Mouse (Mus musculus) brain, embryonic 14.5 days (tissue): Measurements from ENCODE around the gene Fam131c.

Experiments used
- CTCF ChIP-seq: fragments of 200-500 bp; IDR thresholded peaks from 2 replicates; pipeline ENCODE4 v1.5.1; 2012; ENCODE audit warnings: inconsistent platforms, mild to moderate bottlenecking, moderate library complexity, borderline replicate concordance; ENCODE audit not compliant: insufficient read depth, insufficient read length; ENCODE audit errors: extremely low read depth
- POLR2A ChIP-seq: fragments of 200-500 bp; IDR thresholded peaks from 2 replicates; pipeline ENCODE4 v1.6.1; 2012; ENCODE audit warnings: mild to moderate bottlenecking, inconsistent platforms, borderline replicate concordance; ENCODE audit not compliant: poor library complexity, insufficient read depth, insufficient read length, severe bottlenecking; ENCODE audit errors: extremely low read depth

- TF ChIP-seq CTCF (peak; percentile 59; the same call in 1 of the 2 replicates), POLR2A (no peak)
Measured at GRCm38 (mm10) chr4:141360846-141361245, 7.2 kb upstream of the Fam131c start.
